Mouse (Mus musculus): ENCODE results near the gene Gja1. TPM values are rescaled to one million over a fixed set of nuclear protein-coding genes. Genes with fewer than 3 reads are reported as not detected.
"Not testable (repeated sequence)": the region's sequence is repeated elsewhere in the genome, so short reads cannot be mapped to it uniquely, and the experiment has no call there.

Gja1 gene
- total RNA-seq, 2 experiments from 2014 or later = 179 to 193 TPM

GRCm38 (mm10) chr10:56379720-56380119 is 2.6 kb downstream of the Gja1 start:
- no peak for DNase-seq (ENCODE audit: extremely low spot score in 1 of 2, low spot score in 2 of 2)
- TF ChIP-seq CTCF (IDR thresholded peaks at IDR 0.05) = no peak
- intact Hi-C loops (cut with DNase I) = loop anchor here (5.0 kb wide), 2 partner anchors 373 to 458 kb away; no protein-coding TSS in a partner anchor
- Histone ChIP-seq H3K27ac (no peak overlapping the region; the same call in 1 of the 2 replicates), H3K4me3 (peak overlapping the region; percentile 48)

- H3K4me3 ChIP-seq = no peak overlapping the region
- DNase-seq (ENCODE audit: extremely low spot score in 1 of 2, low spot score in 2 of 2) = no peak
- intact Hi-C loops (cut with DNase I) = no loop called here
- H3K27ac ChIP-seq = no peak overlapping the region
- TF ChIP-seq CTCF (IDR thresholded peaks at IDR 0.05) = no peak
These were observed 8.3 kb downstream of the Gja1 start for GRCm38 (mm10) chr10:56385195-56386109.

GRCm38 (mm10) chr10:56393095-56393784 is 16.1 kb downstream of the Gja1 start:
- TF ChIP-seq CTCF (IDR thresholded peaks at IDR 0.05) = no peak
- intact Hi-C loops (cut with DNase I) = no loop called here
- no peak for DNase-seq (ENCODE audit: extremely low spot score in 1 of 2, low spot score in 2 of 2)
- no peak overlapping the region for H3K4me3 ChIP-seq
- H3K27ac ChIP-seq = no peak overlapping the region

- H3K27ac ChIP-seq; H3K4me3 ChIP-seq; DNase-seq (ENCODE audit: extremely low spot score in 1 of 2, low spot score in 2 of 2); intact Hi-C loops (cut with DNase I): not testable (repeated sequence)
These were observed 16.8 kb downstream of the Gja1 start for GRCm38 (mm10) chr10:56393815-56394417.

GRCm38 (mm10) chr10:56397875-56398274 is 20.7 kb downstream of the Gja1 start:
- no peak for DNase-seq (ENCODE audit: extremely low spot score in 1 of 2, low spot score in 2 of 2)
- TF ChIP-seq CTCF (IDR thresholded peaks at IDR 0.05) = no peak
- no peak overlapping the region for H3K27ac ChIP-seq
- no peak overlapping the region for H3K4me3 ChIP-seq
- intact Hi-C loops (cut with DNase I) = no loop called here

- no peak for DNase-seq (ENCODE audit: extremely low spot score in 1 of 2, low spot score in 2 of 2)
- no peak for TF ChIP-seq CTCF (IDR thresholded peaks at IDR 0.05)
- intact Hi-C loops (cut with DNase I) = no loop called here
- H3K27ac ChIP-seq = no peak overlapping the region
- H3K4me3 ChIP-seq = no peak overlapping the region
These were observed 21.2 kb downstream of the Gja1 start for GRCm38 (mm10) chr10:56398310-56398709.

GRCm38 (mm10) chr10:56401396-56401795 is 24.3 kb downstream of the Gja1 start:
- H3K27ac ChIP-seq; H3K4me3 ChIP-seq; DNase-seq (ENCODE audit: extremely low spot score in 1 of 2, low spot score in 2 of 2); intact Hi-C loops (cut with DNase I): not testable (repeated sequence)

- intact Hi-C loops (cut with DNase I) = no loop called here
- TF ChIP-seq CTCF (IDR thresholded peaks at IDR 0.05) = no peak
- Histone ChIP-seq H3K27ac (no peak overlapping the region), H3K4me3 (no peak overlapping the region)
- no peak for DNase-seq (ENCODE audit: extremely low spot score in 1 of 2, low spot score in 2 of 2)
These were observed 28.8 kb downstream of the Gja1 start for GRCm38 (mm10) chr10:56405934-56406333.

- Histone ChIP-seq H3K4me3 (no peak overlapping the region), H3K27ac (no peak overlapping the region)
- no peak for TF ChIP-seq CTCF (IDR thresholded peaks at IDR 0.05)
- no peak for DNase-seq (ENCODE audit: extremely low spot score in 1 of 2, low spot score in 2 of 2)
- intact Hi-C loops (cut with DNase I) = no loop called here
These were observed 29.4 kb downstream of the Gja1 start for GRCm38 (mm10) chr10:56406386-56407130.

- H3K27ac ChIP-seq = no peak overlapping the region
- intact Hi-C loops (cut with DNase I) = no loop called here
These were observed 38.9 kb downstream of the Gja1 start for GRCm38 (mm10) chr10:56415894-56416570.

GRCm38 (mm10) chr10:56422518-56422917 is 45.4 kb downstream of the Gja1 start:
- H3K4me3 ChIP-seq = no peak overlapping the region
- intact Hi-C loops (cut with DNase I) = no loop called here
- no peak for DNase-seq (ENCODE audit: extremely low spot score in 1 of 2, low spot score in 2 of 2)
- H3K27ac ChIP-seq = no peak overlapping the region
- TF ChIP-seq CTCF (IDR thresholded peaks at IDR 0.05) = no peak

More at GRCm38 (mm10) chr10:56415894-56416570, 38.9 kb downstream of the Gja1 start:
- H3K4me3 ChIP-seq = no peak overlapping the region
- TF ChIP-seq CTCF (IDR thresholded peaks at IDR 0.05) = no peak
- no peak for DNase-seq (ENCODE audit: extremely low spot score in 1 of 2, low spot score in 2 of 2)

Data from left cerebral cortex, adult 2 months (tissue).